Mouse (Mus musculus) G1E (cell line): ENCODE results near the gene Dapk1.

Source experiments
- CTCF ChIP-seq: IDR thresholded peaks from 2 replicates; pipeline ENCODE4 v1.5.1; 2012; ENCODE audit warnings: low read depth, low read length, inconsistent platforms, mixed read lengths
- GATA1 ChIP-seq: IDR thresholded peaks from 2 replicates; pipeline ENCODE4 v1.6.1; 2012; ENCODE audit warnings: borderline replicate concordance, low read length, inconsistent platforms, mixed read lengths
- GATA2 ChIP-seq: IDR thresholded peaks from 2 replicates; pipeline ENCODE4 v1.6.1; 2012; ENCODE audit warnings: low read depth, low read length, inconsistent platforms, borderline replicate concordance
- POLR2AphosphoS5 ChIP-seq: IDR thresholded peaks from 2 replicates; pipeline ENCODE4 v1.6.1; 2012; ENCODE audit warnings: low read depth, low read length, inconsistent platforms; ENCODE audit not compliant: insufficient replicate concordance
- TAL1 ChIP-seq: conservative IDR thresholded peaks from 2 replicates; pipeline ENCODE4 v1.6.1; 2012; ENCODE audit warnings: low read depth, low read length, inconsistent platforms, mixed read lengths

GRCm38 (mm10) chr13:60780534-60780933 lies 178.8 kb downstream of the Dapk1 start:
- no peak for TF ChIP-seq GATA2
- TF ChIP-seq CTCF: no peak
- no peak for TF ChIP-seq GATA1
- no peak for TF ChIP-seq POLR2AphosphoS5
- no peak for TF ChIP-seq TAL1
